Mouse (Mus musculus) hindbrain, postnatal 0 days (tissue): ENCODE results near the gene Chek2. TPM values are rescaled to one million over a fixed set of nuclear protein-coding genes. Genes with fewer than 3 reads are reported as not detected.

Experiments
- ATAC-seq: fragments of 200-750 bp; cut with Nextera tagmentation; 2 replicates; pipeline ENCODE4 v1.8.0; 2017; ENCODE audit warnings: mild to moderate bottlenecking, moderate TSS enrichment, moderate library complexity
- DNase-seq: peaks from one replicate; pipeline ENCODE4 v3.0.0-alpha.2; 2015; ENCODE audit warnings: low spot score
- H3K27ac ChIP-seq: fragments of 300-500 bp; sonication (generic); 2 replicates; pipeline ENCODE4 v1.5.1; 2014; ENCODE audit warnings: mild to moderate bottlenecking
- H3K27me3 ChIP-seq: fragments of 300-500 bp; sonication (generic); 2 replicates; pipeline ENCODE4 v1.6.1; 2014; ENCODE audit warnings: low read length, mixed read lengths; ENCODE audit not compliant: insufficient read depth
- H3K36me3 ChIP-seq: fragments of 300-500 bp; sonication (generic); 2 replicates; pipeline ENCODE4 v1.6.1; 2014; ENCODE audit warnings: low read length, mixed read lengths; ENCODE audit not compliant: insufficient read depth
- H3K4me1 ChIP-seq: fragments of 300-500 bp; sonication (generic); 2 replicates; pipeline ENCODE4 v1.6.1; 2014; ENCODE audit warnings: antibody characterized with exemption, low read length, mixed read lengths; ENCODE audit not compliant: insufficient read depth
- H3K4me2 ChIP-seq: fragments of 300-500 bp; sonication (generic); 2 replicates; pipeline ENCODE4 v1.6.1; 2014; ENCODE audit warnings: low read depth, mild to moderate bottlenecking, low read length, moderate library complexity, mixed read lengths
- H3K4me3 ChIP-seq: fragments of 300-500 bp; sonication (generic); 2 replicates; pipeline ENCODE4 v1.5.1; 2014; ENCODE audit warnings: low read length
- H3K9ac ChIP-seq: fragments of 300-500 bp; sonication (generic); replicated peaks from 2 replicates; pipeline ENCODE4 v1.6.1; 2014; ENCODE audit warnings: mild to moderate bottlenecking, low read length, moderate library complexity, mixed read lengths
- H3K9me3 ChIP-seq: fragments of 300-500 bp; sonication (generic); 2 replicates; pipeline ENCODE4 v1.6.1; 2016; ENCODE audit warnings: low read length, mixed read lengths
- CTCF ChIP-seq: IDR thresholded peaks from 2 replicates; pipeline ENCODE4 v1.5.1; 2016; ENCODE audit warnings: antibody characterized with exemption, control low read depth, low read depth
- WGBS: fragments of 180-500 bp; shearing (Covaris S2); extraction: QIAGEN DNeasy Blood & Tissue Kit; methylation state at CpG from one replicate; pipeline ENCODE4 v1.1.7; 2014; 5-methylcytosine and 5-hydroxymethylcytosine counted together
- polyA plus RNA-seq: library from polyadenylated mRNA; unstranded; fragments of >200 nt; fragmentation: Nextera tagmentation; extraction: Ambion mirVana; gene quantifications from 2 replicates; pipeline ENCODE4 v1.2.1, GENCODE M21; 2015
- total RNA-seq: library from RNA; depleted of rRNA; stranded (reverse); fragments of >200 nt; gene quantifications from 2 replicates; pipeline ENCODE4 v1.2.3, GENCODE M21; 2014; rRNA removed

The Chek2 gene
- total RNA-seq = 5.5 and 5.6 TPM in 2 replicates
- polyA plus RNA-seq = 5.1 and 7.0 TPM in 2 replicates

- Histone ChIP-seq H3K9me3 (no peaks in the 10 kb centered on the region), H3K4me3 (peak within 1 kb of the TSS; percentile 60), H3K4me2 (peak within 1 kb of the TSS; percentile 91), H3K4me1 (no peaks in the 10 kb centered on the region), H3K36me3 (no peaks in the 10 kb centered on the region), H3K27ac (peak within 1 kb of the TSS; percentile 42; the same call in 1 of the 2 replicates), H3K9ac (peak within 1 kb of the TSS; percentile 60), H3K27me3 (no peaks in the 10 kb centered on the region)
- peak; percentile 99 for DNase-seq
- peak; percentile 70 for TF ChIP-seq CTCF
- ATAC-seq = peak; percentile 98
- under 1% methylated on average over 41 of the region's 41 CpGs for WGBS
Measured at GRCm38 (mm10) chr5:110839678-110840365, at the start of gene Chek2, which contains the start of gene Hscb. Gene Chek2 (plus strand): TSS chr5:110839979. Gene Hscb (minus strand): TSS chr5:110839777.

- no peak overlapping the region for H3K4me3 ChIP-seq
- no peak for ATAC-seq
- no peak for TF ChIP-seq CTCF
- H3K9ac ChIP-seq = no peak overlapping the region
- H3K27me3 ChIP-seq = no peaks in the 10 kb centered on the region
- 84% methylated on average over 7 of the region's 7 CpGs for WGBS
- no peak overlapping the region for H3K27ac ChIP-seq
- H3K4me2 ChIP-seq = no peak overlapping the region
- H3K36me3 ChIP-seq = peaks cover 80% of the 10 kb centered on the region
- no peaks in the 10 kb centered on the region for H3K4me1 ChIP-seq
- DNase-seq = no peak
- no peaks in the 10 kb centered on the region for H3K9me3 ChIP-seq
Measured at GRCm38 (mm10) chr5:110794363-110794762, 45.4 kb upstream of the Chek2 start.

- Histone ChIP-seq H3K36me3 (peaks cover 59% of the 10 kb centered on the region), H3K27me3 (no peaks in the 10 kb centered on the region), H3K27ac (no peak overlapping the region), H3K4me2 (no peak overlapping the region), H3K4me1 (no peaks in the 10 kb centered on the region), H3K9ac (no peak overlapping the region), H3K9me3 (no peaks in the 10 kb centered on the region), H3K4me3 (no peak overlapping the region)
- ATAC-seq (no peak), DNase-seq (no peak)
- WGBS = 53% methylated on average over 4 of the region's 4 CpGs
- TF ChIP-seq CTCF = no peak
Measured at GRCm38 (mm10) chr5:110797696-110798095, 42.1 kb upstream of the Chek2 start.

DNA sequence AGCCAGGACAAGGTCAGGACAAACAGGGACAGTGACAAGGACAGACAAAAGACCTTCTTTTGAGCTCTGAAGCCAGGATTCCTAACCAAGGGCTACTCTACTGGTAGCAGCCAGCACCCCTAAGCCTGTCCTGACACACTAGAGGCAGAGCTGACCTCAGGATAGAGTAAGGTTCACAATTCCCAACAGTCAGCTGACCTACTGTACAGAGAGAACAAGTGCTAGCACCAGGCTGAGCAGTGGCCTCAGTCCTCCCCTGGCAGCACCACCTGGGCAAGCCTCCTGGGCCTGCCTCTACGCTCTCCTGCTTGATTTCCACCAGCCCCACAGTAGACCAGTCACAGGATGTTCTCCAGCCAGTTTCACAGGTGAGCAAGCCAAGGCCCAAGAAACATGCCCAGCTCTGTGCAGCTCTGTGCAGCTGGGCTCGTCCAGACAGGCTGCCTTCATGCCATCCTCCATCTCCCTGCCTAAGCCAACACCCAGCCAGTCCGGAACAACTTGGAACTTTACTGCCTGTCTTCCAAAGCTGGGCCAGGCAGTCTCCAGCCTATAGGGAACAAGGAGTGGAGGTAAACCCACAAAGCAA, 38.6 kb upstream of the Chek2 start:
- H3K27me3 ChIP-seq = no peaks in the 10 kb centered on the region
- DNase-seq = no peak
- TF ChIP-seq CTCF = no peak
- H3K9me3 ChIP-seq = no peaks in the 10 kb centered on the region
- no peak overlapping the region for H3K4me3 ChIP-seq
- no peaks in the 10 kb centered on the region for H3K4me1 ChIP-seq
- H3K9ac ChIP-seq = no peak overlapping the region
- no peak overlapping the region for H3K27ac ChIP-seq
- H3K4me2 ChIP-seq = no peak overlapping the region
- peaks cover 32% of the 10 kb centered on the region for H3K36me3 ChIP-seq
- 83% methylated on average over 3 of the region's 3 CpGs for WGBS
- ATAC-seq = no peak

GRCm38 (mm10) chr5:110802186-110802585, 37.6 kb upstream of the Chek2 start:
- no peak for TF ChIP-seq CTCF
- H3K27me3 ChIP-seq = no peaks in the 10 kb centered on the region
- WGBS = 70% methylated on average over 4 of the region's 4 CpGs
- ATAC-seq (no peak), DNase-seq (peak; percentile 29)
- H3K36me3 ChIP-seq = peaks cover 23% of the 10 kb centered on the region
- H3K9me3 ChIP-seq = no peaks in the 10 kb centered on the region
- H3K4me3 ChIP-seq = no peak overlapping the region
- H3K4me1 ChIP-seq = peaks cover 6% of the 10 kb centered on the region; the same call in 1 of the 2 replicates
- H3K4me2 ChIP-seq = no peak overlapping the region
- no peak overlapping the region for H3K9ac ChIP-seq
- H3K27ac ChIP-seq = no peak overlapping the region

DNA sequence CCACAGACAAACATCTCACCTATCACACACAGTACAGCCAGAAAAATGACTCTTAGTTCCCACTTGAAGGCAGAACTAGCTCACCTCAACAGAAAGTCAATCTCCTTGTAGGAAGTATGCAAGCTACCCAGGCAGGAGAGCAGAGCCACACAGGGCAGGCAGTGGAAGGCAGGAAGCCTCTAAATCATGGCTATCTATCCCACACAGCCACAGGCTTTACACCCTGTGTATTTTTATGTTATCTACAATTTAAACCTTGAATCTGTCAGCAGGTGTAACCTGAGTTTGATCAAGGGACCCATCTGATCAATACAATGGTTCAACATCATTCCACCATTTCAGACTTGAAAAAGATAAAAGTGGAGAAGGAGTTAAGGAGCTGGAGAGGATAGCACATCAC, 37.0 kb upstream of the Chek2 start:
- Histone ChIP-seq H3K4me1 (peaks cover 12% of the 10 kb centered on the region; the same call in 1 of the 2 replicates), H3K27me3 (no peaks in the 10 kb centered on the region), H3K4me2 (no peak overlapping the region), H3K27ac (no peak overlapping the region), H3K4me3 (no peak overlapping the region), H3K9ac (no peak overlapping the region), H3K36me3 (peaks cover 20% of the 10 kb centered on the region), H3K9me3 (no peaks in the 10 kb centered on the region)
- no peak for TF ChIP-seq CTCF
- DNase-seq = no peak
- no peak for ATAC-seq
